Mouse (Mus musculus) forebrain, embryonic 14.5 days (tissue): ENCODE measurements around the gene Rai1. TPM values are rescaled to one million over a fixed set of nuclear protein-coding genes. Genes with fewer than 3 reads are reported as not detected.

Experiments
- ATAC-seq: fragments of 200-750 bp; cut with Nextera tagmentation; 2 replicates; pipeline ENCODE4 v1.8.0; 2017; ENCODE audit warnings: mild to moderate bottlenecking, moderate library complexity
- DNase-seq: peaks from one replicate; pipeline ENCODE4 v3.0.0-alpha.2; 2015; ENCODE audit warnings: low spot score
- H3K27ac ChIP-seq: fragments of 300-500 bp; sonication (generic); 2 replicates; pipeline ENCODE4 v1.5.1; 2014; ENCODE audit warnings: low read depth, mild to moderate bottlenecking, control low read depth, low read length, moderate library complexity
- H3K27me3 ChIP-seq: fragments of 300-500 bp; sonication (generic); replicated peaks from 2 replicates; pipeline ENCODE4 v1.6.1; 2014; ENCODE audit warnings: low read length, control low read depth, mixed read lengths; ENCODE audit not compliant: control insufficient read depth, insufficient read depth
- H3K36me3 ChIP-seq: fragments of 300-500 bp; sonication (generic); 2 replicates; pipeline ENCODE4 v1.6.1; 2014; ENCODE audit warnings: low read length, control low read depth; ENCODE audit not compliant: control insufficient read depth, insufficient read depth
- H3K4me1 ChIP-seq: fragments of 300-500 bp; sonication (generic); 2 replicates; pipeline ENCODE4 v1.6.1; 2014; ENCODE audit warnings: antibody characterized with exemption, low read length, control low read depth; ENCODE audit not compliant: control insufficient read depth, insufficient read depth
- H3K4me2 ChIP-seq: fragments of 300-500 bp; sonication (generic); 2 replicates; pipeline ENCODE4 v1.6.1; 2014; ENCODE audit warnings: mild to moderate bottlenecking, control low read depth, low read length
- H3K4me3 ChIP-seq: fragments of 300-500 bp; sonication (generic); 2 replicates; pipeline ENCODE4 v1.5.1; 2014; ENCODE audit warnings: low read depth, low read length, control low read depth
- H3K9ac ChIP-seq: fragments of 300-500 bp; sonication (generic); 2 replicates; pipeline ENCODE4 v1.6.1; 2014; ENCODE audit warnings: mild to moderate bottlenecking, low read length, control low read depth, moderate library complexity
- H3K9me3 ChIP-seq: fragments of 300-500 bp; sonication (generic); replicated peaks from 2 replicates; pipeline ENCODE4 v1.6.1; 2016; ENCODE audit warnings: low read length, control low read depth, mixed read lengths; ENCODE audit not compliant: control insufficient read depth
- WGBS: fragments of 180-500 bp; shearing (Covaris S2); extraction: QIAGEN DNeasy Blood & Tissue Kit; methylation state at CpG from one replicate; pipeline ENCODE4 v1.1.7; 2014; 5-methylcytosine and 5-hydroxymethylcytosine counted together
- polyA plus RNA-seq: library from polyadenylated mRNA; unstranded; fragments of >200 nt; fragmentation: Nextera tagmentation; extraction: Ambion mirVana; gene quantifications from 2 replicates; pipeline ENCODE4 v1.2.1, GENCODE M21; 2014

The Rai1 gene
- polyA plus RNA-seq, 1 experiment from 2014 or later, result 26.4 TPM

DNA sequence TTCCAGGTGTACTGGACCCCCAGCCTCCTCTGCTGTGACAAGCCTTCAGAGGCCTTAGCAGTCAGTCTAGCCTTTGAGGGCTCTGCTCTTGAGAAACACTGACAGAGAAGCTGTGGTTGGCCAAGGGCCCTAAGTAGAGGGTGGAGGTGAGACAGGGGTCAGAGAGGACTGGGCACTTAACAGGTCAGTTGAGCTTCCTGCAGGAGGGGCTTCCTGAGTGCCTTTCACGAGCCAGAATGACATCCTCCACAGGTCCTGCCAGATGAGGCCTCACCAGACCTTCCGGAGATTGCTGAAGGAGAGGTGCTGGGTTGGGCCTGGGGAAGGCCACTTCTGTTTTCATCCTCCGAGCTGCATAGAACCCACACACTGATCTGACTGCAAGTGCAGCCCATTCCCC is 123.7 kb downstream of the Rai1 start:
- no peak overlapping the region for H3K4me3 ChIP-seq
- H3K9me3 ChIP-seq, result no peaks in the 10 kb centered on the region
- WGBS, result 80% methylated on average over 3 of the region's 3 CpGs
- H3K4me1 ChIP-seq, result peaks cover 4% of the 10 kb centered on the region; the same call in 1 of the 2 replicates
- no peak overlapping the region for H3K4me2 ChIP-seq
- DNase-seq (no peak), ATAC-seq (no peak)
- no peak overlapping the region for H3K9ac ChIP-seq
- H3K27me3 ChIP-seq, result no peaks in the 10 kb centered on the region
- peaks cover 16% of the 10 kb centered on the region for H3K36me3 ChIP-seq
- no peak overlapping the region for H3K27ac ChIP-seq

DNA sequence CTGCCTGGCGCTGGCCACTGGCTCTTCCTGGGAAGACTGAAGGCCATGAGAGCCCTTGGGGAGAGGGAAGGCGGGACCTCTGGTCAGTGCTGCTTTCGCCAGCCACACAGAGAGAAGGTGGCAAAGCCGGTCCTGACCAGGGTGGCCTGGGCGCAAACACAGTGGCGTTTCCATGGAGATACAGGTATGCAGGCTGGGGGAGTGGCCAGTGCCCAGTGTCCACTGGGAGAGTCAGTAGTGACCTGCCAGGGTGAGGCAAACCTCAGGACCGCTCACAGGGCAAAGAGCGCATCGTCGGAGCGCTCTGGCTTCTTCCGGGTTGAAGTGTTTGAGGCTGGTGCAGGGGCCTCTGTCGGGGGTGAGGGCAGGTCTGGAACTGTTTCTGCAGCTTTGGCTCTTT is 125.0 kb downstream of the Rai1 start:
- H3K4me2 ChIP-seq, result no peak overlapping the region
- H3K27ac ChIP-seq, result no peak overlapping the region
- no peak overlapping the region for H3K9ac ChIP-seq
- H3K9me3 ChIP-seq, result no peaks in the 10 kb centered on the region
- no peak for ATAC-seq
- no peaks in the 10 kb centered on the region for H3K27me3 ChIP-seq
- H3K4me3 ChIP-seq, result no peak overlapping the region
- peaks cover 16% of the 10 kb centered on the region for H3K36me3 ChIP-seq
- no peak for DNase-seq
- peaks cover 6% of the 10 kb centered on the region; the same call in 1 of the 2 replicates for H3K4me1 ChIP-seq
- 80% methylated on average over 13 of the region's 13 CpGs for WGBS

- WGBS, result 91% methylated on average over 7 of the region's 7 CpGs
- DNase-seq, result no peak
- peaks cover 6% of the 10 kb centered on the region; the same call in 1 of the 2 replicates for H3K4me1 ChIP-seq
These were observed 125.7 kb downstream of the Rai1 start for GRCm38 (mm10) chr11:60230512-60230911.

DNA sequence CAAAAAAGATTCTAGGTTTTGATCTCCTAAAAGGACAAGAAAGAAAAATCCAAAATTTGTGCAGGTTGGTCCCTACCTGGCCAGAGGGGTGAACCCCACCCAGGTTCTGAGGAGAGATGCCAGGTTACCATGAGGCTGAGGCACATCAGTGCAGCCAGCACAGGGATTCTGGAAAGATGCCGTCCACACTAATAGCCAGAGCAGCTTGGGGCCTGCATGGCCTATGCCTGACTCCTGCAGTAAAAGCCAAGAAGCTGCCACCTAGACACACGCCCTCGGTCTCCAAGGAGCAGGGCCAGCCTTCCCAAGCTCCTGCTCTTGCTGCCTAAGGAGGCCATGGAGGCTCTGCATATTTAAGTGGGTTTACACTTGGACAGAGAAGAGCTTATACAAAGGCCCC is 126.5 kb downstream of the Rai1 start:
- Histone ChIP-seq H3K27ac (no peak overlapping the region), H3K4me2 (no peak overlapping the region), H3K4me3 (no peak overlapping the region), H3K9me3 (no peaks in the 10 kb centered on the region), H3K9ac (no peak overlapping the region), H3K36me3 (peaks cover 16% of the 10 kb centered on the region), H3K27me3 (no peaks in the 10 kb centered on the region), H3K4me1 (peaks cover 6% of the 10 kb centered on the region; the same call in 1 of the 2 replicates)
- ATAC-seq (no peak), DNase-seq (no peak)
- 74% methylated on average over 3 of the region's 3 CpGs for WGBS

More at GRCm38 (mm10) chr11:60230512-60230911, 125.7 kb downstream of the Rai1 start:
- no peak for ATAC-seq
- H3K9me3 ChIP-seq, result no peaks in the 10 kb centered on the region
- no peak overlapping the region for H3K27ac ChIP-seq
- H3K9ac ChIP-seq, result no peak overlapping the region
- peaks cover 16% of the 10 kb centered on the region for H3K36me3 ChIP-seq
- H3K4me2 ChIP-seq, result no peak overlapping the region
- no peaks in the 10 kb centered on the region for H3K27me3 ChIP-seq
- no peak overlapping the region for H3K4me3 ChIP-seq

DNA sequence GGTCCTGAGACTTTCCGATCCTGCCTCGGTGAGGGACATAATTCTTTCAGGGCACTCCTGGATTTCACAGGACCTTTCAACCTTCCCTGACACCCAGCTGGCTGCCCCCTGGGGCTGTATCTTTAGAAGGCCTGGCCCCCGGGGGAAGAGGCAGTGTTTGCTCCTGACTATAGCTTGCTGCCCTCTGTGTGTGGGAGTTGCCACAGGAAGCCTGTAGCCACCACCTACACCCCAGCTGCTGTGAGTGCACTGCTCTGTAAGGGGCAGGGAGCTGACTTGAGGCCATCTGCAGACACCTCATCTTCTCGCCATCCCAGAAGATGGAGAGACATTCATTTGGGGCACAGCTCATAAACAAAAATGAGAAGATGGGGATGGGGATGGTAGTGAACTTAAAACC is 127.1 kb downstream of the Rai1 start:
- ATAC-seq (no peak), DNase-seq (no peak)
- H3K4me1 ChIP-seq, result peaks cover 6% of the 10 kb centered on the region; the same call in 1 of the 2 replicates
- H3K27ac ChIP-seq, result no peak overlapping the region
- peaks cover 17% of the 10 kb centered on the region for H3K36me3 ChIP-seq
- no peak overlapping the region for H3K4me3 ChIP-seq
- H3K27me3 ChIP-seq, result no peaks in the 10 kb centered on the region
- 51% methylated on average over 4 of the region's 4 CpGs for WGBS
- no peak overlapping the region for H3K9ac ChIP-seq
- no peaks in the 10 kb centered on the region for H3K9me3 ChIP-seq
- no peak overlapping the region for H3K4me2 ChIP-seq

DNA sequence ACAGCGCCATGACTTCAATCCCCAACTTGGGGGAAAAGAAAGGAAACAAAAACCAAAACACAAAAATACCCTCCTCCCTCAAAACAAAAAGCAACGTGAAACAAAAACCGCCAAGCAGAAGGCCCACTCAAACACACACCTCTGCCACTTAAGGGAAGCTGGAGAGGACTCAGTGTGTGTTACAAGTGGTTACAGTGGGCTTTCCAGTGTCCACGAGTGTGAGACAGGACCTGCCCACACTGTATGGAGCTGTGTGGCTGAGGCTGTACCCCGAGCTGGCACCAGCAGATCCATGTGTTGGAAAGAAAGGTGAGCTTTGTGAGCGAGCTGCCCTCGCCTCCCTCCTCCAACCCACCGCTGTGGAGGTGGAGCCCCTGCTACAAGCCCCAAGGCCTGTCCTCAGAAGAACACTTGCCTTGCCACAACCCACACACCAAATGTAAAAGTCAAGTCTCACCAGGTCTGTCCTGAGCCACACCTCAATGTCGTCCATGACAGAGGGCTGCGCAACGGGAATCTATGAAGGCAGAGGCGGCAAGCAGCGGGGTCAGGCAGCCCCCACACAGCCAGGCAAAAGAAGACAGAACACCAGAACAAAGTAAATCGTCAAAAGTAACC is 127.7 kb downstream of the Rai1 start:
- Histone ChIP-seq H3K4me3 (no peak overlapping the region), H3K36me3 (peaks cover 23% of the 10 kb centered on the region), H3K4me1 (peaks cover 6% of the 10 kb centered on the region; the same call in 1 of the 2 replicates), H3K9me3 (no peaks in the 10 kb centered on the region), H3K27me3 (no peaks in the 10 kb centered on the region), H3K27ac (0 out of 2 replicates have a peak overlapping the region, but pooled peaks have one; percentile 35), H3K9ac (no peak overlapping the region), H3K4me2 (no peak overlapping the region)
- ATAC-seq, result no peak
- no peak for DNase-seq
- 74% methylated on average over 14 of the region's 14 CpGs for whole genome bisulfite sequencing

GRCm38 (mm10) chr11:60233235-60233634 is 128.4 kb downstream of the Rai1 start:
- Histone ChIP-seq H3K4me1 (peaks cover 6% of the 10 kb centered on the region; the same call in 1 of the 2 replicates), H3K27ac (peak overlapping the region; percentile 35), H3K36me3 (peaks cover 23% of the 10 kb centered on the region), H3K9me3 (no peaks in the 10 kb centered on the region), H3K4me2 (no peak overlapping the region), H3K27me3 (no peaks in the 10 kb centered on the region), H3K4me3 (no peak overlapping the region), H3K9ac (no peak overlapping the region)
- DNase-seq (no peak), ATAC-seq (no peak)
- 38% methylated on average over 8 of the region's 8 CpGs for WGBS

- Histone ChIP-seq H3K9me3 (no peaks in the 10 kb centered on the region), H3K4me2 (no peak overlapping the region), H3K27me3 (no peaks in the 10 kb centered on the region), H3K27ac (no peak overlapping the region), H3K4me3 (no peak overlapping the region), H3K4me1 (peaks cover 6% of the 10 kb centered on the region; the same call in 1 of the 2 replicates), H3K9ac (no peak overlapping the region), H3K36me3 (peaks cover 8% of the 10 kb centered on the region; the same call in 1 of the 2 replicates)
- WGBS, result 86% methylated on average over 5 of the region's 5 CpGs
- DNase-seq, result no peak
- ATAC-seq, result no peak
These were observed 130.5 kb downstream of the Rai1 start for GRCm38 (mm10) chr11:60235351-60235750.

DNA sequence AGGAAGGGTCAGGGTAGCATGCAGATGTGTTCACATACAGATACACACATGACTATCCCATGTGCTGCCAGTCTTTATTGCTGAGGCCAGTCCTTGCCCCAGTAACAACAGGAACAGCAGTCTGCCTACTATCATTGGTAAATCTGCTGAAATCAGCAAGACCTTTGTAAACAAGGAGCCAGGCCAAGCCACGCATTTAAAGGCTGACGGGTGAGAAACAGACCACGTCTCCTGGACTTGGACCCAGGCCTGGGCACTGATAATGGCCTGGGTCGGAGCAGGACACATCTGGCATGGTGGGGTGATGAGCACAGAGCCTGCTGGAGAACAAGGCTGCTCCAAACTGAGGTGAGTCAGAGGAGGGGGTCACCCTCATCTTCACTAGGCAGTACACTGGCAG is 135.7 kb downstream of the Rai1 start:
- H3K9ac ChIP-seq, result no peak overlapping the region
- H3K4me1 ChIP-seq, result no peaks in the 10 kb centered on the region
- peaks cover 25% of the 10 kb centered on the region for H3K36me3 ChIP-seq
- no peak overlapping the region for H3K4me3 ChIP-seq
- H3K27ac ChIP-seq, result no peak overlapping the region
- WGBS, result 88% methylated on average over 4 of the region's 4 CpGs
- no peak overlapping the region for H3K4me2 ChIP-seq
- no peaks in the 10 kb centered on the region for H3K9me3 ChIP-seq
- no peak for ATAC-seq
- DNase-seq, result no peak
- no peaks in the 10 kb centered on the region for H3K27me3 ChIP-seq
